Mouse (Mus musculus) mouse trophoblast stem cell (cell line): ENCODE data around the gene Tmeff2.

ENCODE experiments used
- in situ Hi-C, 2 experiments: fragments of 300-500 bp; cut with MseI, MboI; formaldehyde crosslinking; loops; 2 replicates in 1 of 2; 3 replicates in 1 of 2; pipeline ENCODE4 v1.15.1; 2025

The Tmeff2 gene

DNA sequence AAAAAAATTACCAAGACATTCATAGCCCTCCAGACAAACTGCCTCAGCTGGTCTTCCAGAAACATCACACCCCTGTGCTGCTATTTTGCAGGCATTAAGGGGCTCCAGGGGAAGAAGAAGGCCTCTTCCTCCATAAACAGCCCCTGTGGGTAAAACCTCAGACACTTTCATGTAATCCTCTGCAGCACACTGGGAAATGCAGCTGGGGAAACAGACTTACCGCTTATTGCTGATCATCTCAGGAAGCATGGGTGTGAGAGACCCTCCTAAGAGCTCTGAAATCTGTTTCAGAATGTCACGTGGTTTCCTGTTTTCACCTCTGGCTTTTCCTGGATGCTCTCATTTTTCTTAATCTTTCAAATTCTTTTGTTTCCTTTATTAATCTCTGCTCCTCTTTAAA, 204.3 kb downstream of the Tmeff2 start:
- in situ Hi-C loops: no loop called here

GRCm38 (mm10) chr1:51106401-51106920, 206.0 kb downstream of the Tmeff2 start:
- in situ Hi-C loops: no loop called here

GRCm38 (mm10) chr1:51107299-51107698, 206.9 kb downstream of the Tmeff2 start:
- in situ Hi-C loops: no loop called here

GRCm38 (mm10) chr1:51114721-51115120, 214.3 kb downstream of the Tmeff2 start:
- in situ Hi-C loops: no loop called here

GRCm38 (mm10) chr1:51115761-51116160, 215.3 kb downstream of the Tmeff2 start:
- in situ Hi-C loops: no loop called here

DNA sequence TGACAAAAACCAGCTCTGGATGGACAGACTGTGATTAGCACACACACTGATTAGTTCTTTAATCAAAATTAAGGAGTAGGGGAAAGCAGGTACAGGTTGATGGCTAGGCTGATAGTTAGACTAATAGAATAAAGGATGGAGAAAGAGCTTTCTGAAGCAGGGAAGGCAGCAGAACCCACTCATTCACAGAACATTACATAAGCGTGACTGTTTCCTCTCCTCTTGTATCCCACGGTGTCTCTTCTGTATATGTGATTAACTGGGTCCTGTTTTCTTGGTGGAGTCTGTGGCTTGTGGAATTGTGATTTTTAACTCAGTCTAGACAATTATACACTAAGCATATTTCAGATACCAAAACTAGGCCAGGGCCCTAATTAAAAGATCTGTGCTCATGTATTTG, 217.4 kb downstream of the Tmeff2 start:
- in situ Hi-C loops: no loop called here

DNA sequence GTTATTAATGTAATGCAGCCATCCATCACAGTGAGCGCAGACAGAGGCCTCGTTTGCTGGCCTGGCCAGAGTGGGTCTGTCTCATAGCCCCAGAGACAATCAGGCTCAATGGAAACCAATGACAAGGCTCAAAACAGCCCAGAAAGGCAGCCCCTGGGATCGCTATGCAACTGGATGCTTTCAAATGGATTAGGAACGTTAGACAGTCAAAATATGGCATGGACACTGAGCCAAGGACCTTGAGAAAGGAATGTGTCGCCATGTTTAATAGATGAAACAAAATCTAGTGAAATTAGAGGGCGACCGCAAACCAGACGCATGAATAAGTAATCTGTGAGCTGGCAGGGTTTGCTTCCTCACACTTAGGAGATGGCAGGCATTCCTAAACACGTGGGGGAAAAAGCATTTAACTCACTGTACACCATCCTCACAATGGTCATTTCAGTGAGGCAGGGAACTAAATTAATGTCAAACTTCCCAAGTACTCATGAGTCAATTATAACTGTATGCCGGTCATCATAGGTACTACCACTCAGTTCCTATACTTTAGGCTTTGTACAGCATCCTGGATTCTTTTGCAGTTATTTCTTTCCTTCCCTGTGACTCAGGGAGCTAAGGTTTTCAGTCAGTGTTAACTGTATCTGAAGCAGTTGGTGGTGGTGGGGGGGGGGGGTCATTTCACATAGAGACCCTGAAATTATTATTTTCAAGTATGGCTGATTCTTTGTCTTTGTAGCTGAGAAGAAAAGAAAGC, 225.4 kb downstream of the Tmeff2 start:
- in situ Hi-C loops: no loop called here

DNA sequence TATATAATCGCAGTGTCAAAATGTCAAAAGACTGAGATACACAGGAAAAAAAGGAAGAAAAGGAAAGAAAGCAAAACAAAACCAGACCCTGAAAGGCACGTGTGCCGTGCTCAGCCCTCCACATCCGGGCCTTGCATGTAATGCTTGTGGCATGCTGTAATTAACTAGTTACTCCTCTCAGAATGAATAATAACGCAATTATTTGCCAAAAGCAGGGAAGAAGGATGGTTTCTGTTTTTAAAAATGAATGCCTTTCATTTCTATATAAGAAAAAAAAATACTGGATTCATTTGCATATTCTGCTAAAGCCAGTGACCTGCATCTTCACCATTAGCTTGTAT, 225.9 kb downstream of the Tmeff2 start:
- in situ Hi-C loops: no loop called here

- in situ Hi-C loops: no loop called here
Observed at GRCm38 (mm10) chr1:51136792-51137191, 236.3 kb downstream of the Tmeff2 start.

GRCm38 (mm10) chr1:51139605-51140004, 239.2 kb downstream of the Tmeff2 start:
- in situ Hi-C loops: no loop called here

GRCm38 (mm10) chr1:51141381-51141780, 240.9 kb downstream of the Tmeff2 start:
- in situ Hi-C loops: no loop called here

DNA sequence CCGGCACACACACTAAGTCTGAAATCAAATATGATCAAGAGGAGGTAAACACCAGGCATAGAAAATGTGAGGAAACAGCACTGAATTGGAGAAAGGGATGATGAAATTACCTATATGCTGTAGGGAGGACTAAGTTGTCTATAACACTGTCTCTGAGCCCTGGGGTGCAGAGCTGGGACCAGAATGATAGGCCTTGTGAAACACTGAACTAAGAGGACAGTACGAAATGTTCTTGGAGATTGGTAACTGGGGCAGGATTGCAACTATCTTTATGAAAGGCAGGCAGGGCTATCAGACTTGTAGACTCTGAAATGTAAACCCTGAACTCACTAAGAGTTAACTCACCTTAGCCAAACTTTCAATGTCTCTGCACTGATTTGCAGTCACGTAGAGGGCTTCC, 242.3 kb downstream of the Tmeff2 start:
- in situ Hi-C loops: no loop called here

DNA sequence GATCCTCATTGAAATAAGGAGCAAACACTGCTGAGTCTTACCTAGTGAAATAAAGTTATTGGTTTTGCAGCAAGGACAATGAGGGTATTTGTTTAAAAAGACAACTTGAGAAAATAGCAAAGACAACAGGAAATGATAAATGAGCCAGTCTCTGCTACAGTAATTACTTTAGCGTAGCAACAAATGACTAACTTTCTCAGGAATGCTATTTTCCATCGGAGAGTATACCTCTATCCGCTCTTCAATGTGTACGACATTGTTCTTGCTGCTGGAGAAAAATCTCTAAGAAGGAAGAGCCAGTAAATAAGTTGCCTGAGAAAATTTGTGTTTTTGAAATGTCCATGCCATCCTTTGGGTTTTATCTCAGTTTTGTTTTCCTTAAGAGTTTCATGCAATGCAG, 245.2 kb downstream of the Tmeff2 start:
- in situ Hi-C loops: no loop called here

DNA sequence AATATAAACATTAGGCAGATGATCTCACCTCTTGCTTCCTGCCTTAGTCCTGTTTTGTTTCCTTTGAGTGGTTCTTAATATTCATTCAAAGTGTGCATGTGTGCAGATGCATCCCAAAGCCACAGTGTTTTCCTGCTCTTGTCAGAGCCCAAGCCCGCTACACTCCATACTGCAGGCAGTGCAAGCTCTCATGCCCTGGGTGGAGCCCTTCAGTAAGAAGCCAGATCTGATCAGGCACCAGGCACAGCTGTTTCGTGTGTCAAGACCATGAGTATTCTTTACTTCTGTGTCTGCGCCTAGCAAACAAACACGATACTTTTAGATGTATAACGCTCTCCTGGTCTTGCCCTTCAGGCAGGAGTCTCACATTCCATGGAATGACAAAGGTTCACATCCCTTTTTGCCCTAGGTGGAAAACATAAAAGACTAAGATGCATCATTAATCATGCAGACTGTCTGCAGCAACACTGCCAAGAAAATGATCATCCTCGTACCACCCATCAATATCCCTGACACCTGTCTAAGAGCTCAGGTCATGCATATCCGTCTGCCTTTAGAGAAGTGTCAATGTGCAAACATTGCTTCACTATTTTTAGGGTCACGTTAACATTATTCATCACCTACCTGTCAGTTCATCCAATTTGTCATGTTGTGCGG, 248.2 kb downstream of the Tmeff2 start:
- in situ Hi-C loops: no loop called here

- in situ Hi-C loops: no loop called here
Observed at GRCm38 (mm10) chr1:51149488-51149887, 249.0 kb downstream of the Tmeff2 start.

GRCm38 (mm10) chr1:51149890-51150289, 249.4 kb downstream of the Tmeff2 start:
- in situ Hi-C loops: no loop called here

DNA sequence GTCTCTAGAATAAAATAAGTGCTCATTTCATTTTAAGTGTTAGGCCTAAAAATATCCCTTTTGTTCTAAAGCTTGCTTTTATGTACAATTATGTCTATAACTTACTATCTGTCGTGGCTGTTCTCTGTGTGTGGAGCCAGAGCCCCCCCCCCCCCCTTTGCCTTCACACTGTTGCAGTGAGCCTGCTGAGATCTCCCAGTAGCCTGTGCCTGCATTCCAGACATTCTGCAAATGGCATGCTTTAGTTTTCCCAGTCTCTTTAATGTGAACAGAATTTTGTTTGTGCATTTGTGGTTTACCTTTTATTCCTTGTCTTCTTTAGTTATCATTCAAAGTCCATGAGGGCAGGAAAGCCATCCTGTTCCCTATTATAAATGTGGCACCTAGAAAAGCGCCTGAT, 251.6 kb downstream of the Tmeff2 start:
- in situ Hi-C loops: no loop called here

DNA sequence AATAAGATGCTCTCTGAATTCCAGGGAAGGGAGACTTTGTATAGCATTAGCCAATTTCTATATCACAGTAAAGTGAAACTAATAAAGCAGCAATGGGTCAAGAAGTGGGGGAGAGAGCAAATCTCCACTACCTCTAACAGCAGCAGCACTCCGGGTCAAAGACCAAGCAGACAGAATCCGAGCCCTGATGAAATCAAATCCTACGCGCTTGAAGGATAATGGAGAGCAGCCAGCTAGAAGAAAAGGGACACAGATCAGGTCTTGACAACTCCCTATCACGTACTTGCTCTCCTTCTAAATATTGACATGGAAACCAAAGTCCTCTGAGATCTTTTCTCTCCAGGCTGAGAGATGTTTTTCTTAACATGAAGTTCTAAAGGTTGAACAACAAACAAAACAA, 252.4 kb downstream of the Tmeff2 start:
- in situ Hi-C loops: no loop called here

DNA sequence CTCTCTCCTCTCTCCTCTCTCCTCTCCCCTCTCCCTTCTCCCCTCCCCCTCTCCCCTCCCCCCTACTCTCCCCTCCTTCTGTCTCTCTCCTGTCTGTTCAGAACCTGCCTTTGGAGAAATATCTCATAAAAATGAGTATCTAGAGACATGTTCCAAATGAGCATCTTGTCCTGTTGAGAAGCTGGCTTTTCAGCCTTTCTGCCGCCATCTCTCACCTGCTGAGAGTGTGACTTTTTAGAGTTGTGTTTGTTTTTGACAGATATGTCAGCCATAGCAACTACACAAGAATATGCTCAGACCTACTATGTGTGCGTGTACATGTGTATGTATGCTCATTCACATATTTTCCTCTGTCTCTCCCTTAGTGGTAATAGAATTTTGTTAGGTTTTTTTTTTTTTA, 283.8 kb downstream of the Tmeff2 start:
- in situ Hi-C loops: no loop called here

- in situ Hi-C loops: no loop called here
Observed at GRCm38 (mm10) chr1:51189008-51189407, 288.6 kb downstream of the Tmeff2 start.

- in situ Hi-C loops: no loop called here
Observed at GRCm38 (mm10) chr1:51191253-51191652, 290.8 kb downstream of the Tmeff2 start.

GRCm38 (mm10) chr1:51191872-51192613, 291.6 kb downstream of the Tmeff2 start:
- in situ Hi-C loops: no loop called here
